Mouse (Mus musculus): ENCODE results near the gene Clrn2.

GRCm38 (mm10) chr5:45438301-45438700, 15.2 kb upstream of the Clrn2 start:
- TF ChIP-seq CTCF (IDR thresholded peaks at IDR 0.05; ENCODE audit: low read depth, low read length) (no peak), POLR2A (IDR thresholded peaks at IDR 0.05; ENCODE audit: borderline replicate concordance, low read depth, low read length) (no peak)
